Mouse (Mus musculus) ES-Bruce4 (cell line): Measurements from ENCODE around the gene Gm4869. TPM values are rescaled to one million over a fixed set of nuclear protein-coding genes. Genes with fewer than 3 reads are reported as not detected.

Source experiments
- H3K27ac ChIP-seq: 2 replicates; pipeline ENCODE4 v1.5.1; 2012; ENCODE audit warnings: low read length, inconsistent platforms; ENCODE audit not compliant: insufficient read depth
- H3K27me3 ChIP-seq: 2 replicates; pipeline ENCODE4 v1.6.1; 2012; ENCODE audit warnings: mild to moderate bottlenecking, low read length, inconsistent platforms; ENCODE audit not compliant: control insufficient read depth, poor library complexity, insufficient read depth, severe bottlenecking
- H3K36me3 ChIP-seq: 2 replicates; pipeline ENCODE4 v1.6.1; 2012; ENCODE audit warnings: inconsistent platforms, mild to moderate bottlenecking, low read length, moderate library complexity; ENCODE audit not compliant: control insufficient read depth, poor library complexity, insufficient read depth, severe bottlenecking
- H3K4me1 ChIP-seq: one replicate; pipeline ENCODE4 v1.8.1; 2011; ENCODE audit warnings: low read length; ENCODE audit not compliant: control insufficient read depth, insufficient read depth
- H3K4me3 ChIP-seq: 2 replicates; pipeline ENCODE4 v1.5.1; 2011; ENCODE audit warnings: low read depth, mild to moderate bottlenecking, low read length
- H3K9ac ChIP-seq: 2 replicates; pipeline ENCODE4 v1.6.1; 2012; ENCODE audit warnings: low read depth, mild to moderate bottlenecking, inconsistent platforms; ENCODE audit not compliant: poor library complexity, severe bottlenecking
- H3K9me3 ChIP-seq: replicated peaks from 2 replicates; pipeline ENCODE4 v1.6.1; 2012; ENCODE audit warnings: mild to moderate bottlenecking, low read length, inconsistent platforms; ENCODE audit not compliant: control insufficient read depth, poor library complexity, insufficient read depth, severe bottlenecking
- CTCF ChIP-seq: IDR thresholded peaks from one replicate; pipeline ENCODE4 v1.8.1; 2011; ENCODE audit warnings: low read depth, low read length
- EP300 ChIP-seq: IDR thresholded peaks from 2 replicates; pipeline ENCODE4 v1.6.1; 2011; ENCODE audit warnings: low read depth, low read length; ENCODE audit not compliant: insufficient read depth
- POLR2A ChIP-seq: IDR thresholded peaks from one replicate; pipeline ENCODE4 v1.8.1; 2011; ENCODE audit warnings: low read length; ENCODE audit not compliant: insufficient read depth
- polyA plus RNA-seq: library from polyadenylated mRNA; stranded (reverse); fragments of >200 nt; gene quantifications from 2 replicates; pipeline ENCODE4 v1.2.4, GENCODE M21; 2011; ENCODE audit warnings: low read depth; ENCODE audit not compliant: missing spikeins, insufficient read depth, insufficient read length

Gene Gm4869
- polyA plus RNA-seq, 1 experiment: 0.19 TPM

GRCm38 (mm10) chr5:140538111-140538683 lies 92.8 kb downstream of the Gm4869 start:
- H3K36me3 ChIP-seq: no peaks in the 10 kb centered on the region
- H3K4me3 ChIP-seq: no peak overlapping the region
- no peaks in the 10 kb centered on the region for H3K27me3 ChIP-seq
- no peaks in the 10 kb centered on the region for H3K4me1 ChIP-seq
- no peak overlapping the region for H3K9ac ChIP-seq
- peaks cover 13% of the 10 kb centered on the region for H3K9me3 ChIP-seq
- TF ChIP-seq POLR2A: no peak
- no peak overlapping the region for H3K27ac ChIP-seq

GRCm38 (mm10) chr5:140540106-140540505 lies 94.7 kb downstream of the Gm4869 start:
- Histone ChIP-seq H3K9ac (no peak overlapping the region), H3K36me3 (no peaks in the 10 kb centered on the region), H3K9me3 (peaks cover 8% of the 10 kb centered on the region), H3K4me1 (no peaks in the 10 kb centered on the region), H3K4me3 (no peak overlapping the region), H3K27me3 (no peaks in the 10 kb centered on the region), H3K27ac (no peak overlapping the region)
- TF ChIP-seq POLR2A (no peak), CTCF (peak; percentile 96)

- Histone ChIP-seq H3K27me3 (no peaks in the 10 kb centered on the region), H3K9me3 (no peaks in the 10 kb centered on the region), H3K27ac (no peak overlapping the region), H3K9ac (no peak overlapping the region), H3K4me1 (no peaks in the 10 kb centered on the region), H3K4me3 (no peak overlapping the region), H3K36me3 (no peaks in the 10 kb centered on the region)
- TF ChIP-seq CTCF (no peak), EP300 (no peak)
Measured at GRCm38 (mm10) chr5:140542811-140543575, 97.5 kb downstream of the Gm4869 start.

Other genes with a start within 250 kb of the Gm4869 start
- gene Mad1l1, start 124.1 kb upstream of the Gm4869 start, polyA plus RNA-seq: 25.4 and 26.4 TPM in 2 replicates
- gene Nudt1, start 124.0 kb upstream of the Gm4869 start, polyA plus RNA-seq: 39.4 and 40.9 TPM in 2 replicates
- 5.6 and 8.8 TPM in 2 replicates for gene Mrm2, start 113.7 kb upstream of the Gm4869 start, polyA plus RNA-seq
- gene Snx8, start 56.4 kb upstream of the Gm4869 start, polyA plus RNA-seq: 24.8 and 26.1 TPM in 2 replicates
- 250 and 283 TPM in 2 replicates for gene Eif3b, start 26.3 kb upstream of the Gm4869 start, polyA plus RNA-seq
- 14.6 and 18.5 TPM in 2 replicates for gene Chst12, start 59.9 kb downstream of the Gm4869 start, polyA plus RNA-seq
- not detected in 2 replicates for gene Grifin, start 119.4 kb downstream of the Gm4869 start, polyA plus RNA-seq
- 4.1 and 4.4 TPM in 2 replicates for gene Lfng, start 161.7 kb downstream of the Gm4869 start, polyA plus RNA-seq
- 19.1 and 21.4 TPM in 2 replicates for gene Ttyh3, start 203.4 kb downstream of the Gm4869 start, polyA plus RNA-seq